Mouse (Mus musculus): ENCODE measurements around the gene Sh3bgrl. TPM values are rescaled to one million over a fixed set of nuclear protein-coding genes. Genes with fewer than 3 reads are reported as not detected.

Sh3bgrl gene
- total and polyA plus RNA-seq, 3 experiments = 25.0 to 148 (median 82.5) TPM

DNA sequence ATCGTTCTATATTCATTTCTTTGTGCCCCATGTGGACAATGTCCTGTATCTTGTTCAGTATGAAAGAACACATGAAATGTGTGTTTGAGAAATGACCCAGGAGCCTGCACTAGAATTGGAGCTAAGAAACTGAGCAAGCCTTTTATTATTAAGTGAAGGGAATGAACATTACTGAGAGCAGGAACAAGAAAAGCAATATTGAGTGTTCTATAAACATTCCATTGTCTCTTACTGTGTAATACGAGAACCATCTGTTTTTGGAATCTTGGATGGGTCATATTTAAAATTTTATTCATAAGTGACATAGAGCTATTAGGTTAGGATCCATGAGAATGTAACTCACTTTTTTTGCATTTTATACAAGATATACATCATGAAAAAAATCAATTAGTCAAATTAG is 36.7 kb downstream of the Sh3bgrl start:
- Histone ChIP-seq H3K27me3 (replicated peaks) (no peaks in the 10 kb centered on the region), H3K27ac (ENCODE audit: insufficient read depth, low read depth) (no peak overlapping the region), H3K4me3 (replicated peaks in 1 of 3; ENCODE audit: low read depth in 2 of 3, low read length in 2 of 3, poor library complexity in 1 of 3) (no peak overlapping the region), H3K79me2 (replicated peaks; ENCODE audit: control insufficient read depth, extremely low read depth, insufficient read depth, poor library complexity, severe bottlenecking) (no peaks in the 10 kb centered on the region), H3K4me1 (ENCODE audit: control insufficient read depth in 1 of 2, insufficient read depth in 2 of 2) (peaks cover 0 to 17% of the 10 kb centered on the region in 2 experiments; a peak in 2 of 4 replicates), H3K9ac (ENCODE audit: insufficient read depth, low read depth) (no peak overlapping the region), H3K36me3 (replicated peaks in 1 of 2; ENCODE audit: control insufficient read depth in 1 of 2, insufficient read depth in 1 of 2, low read length in 1 of 2) (peaks cover 0 to 4% of the 10 kb centered on the region in 2 experiments), H3K9me3 (replicated peaks; ENCODE audit: low read length) (no peaks in the 10 kb centered on the region), H3K4me2 (ENCODE audit: insufficient read depth, low read depth, poor library complexity, severe bottlenecking) (no peak overlapping the region)
- dilution Hi-C loops (cut with MboI; ENCODE audit: extremely low pct_ligation_motif_present, extremely low pct_unique_long_range_greater_than_20kb, low sequenced_read_pairs) = no loop called here
- DNase-seq (ENCODE audit: extremely low read depth) = no peak
- no peak for TF ChIP-seq MAZ (IDR thresholded peaks at IDR 0.05; ENCODE audit: low read depth, low read length)
- TF ChIP-seq MAFK (IDR thresholded peaks at IDR 0.05; ENCODE audit: insufficient replicate concordance, low read length) = no peak
- TF ChIP-seq KAT2A (IDR thresholded peaks at IDR 0.05; ENCODE audit: insufficient replicate concordance, low read length) = no peak
- no peak for TF ChIP-seq NELFE (IDR thresholded peaks at IDR 0.05; ENCODE audit: low read depth, low read length)
- no peak for TF ChIP-seq USF1 (IDR thresholded peaks at IDR 0.05; ENCODE audit: low read depth, low read length)
- TF ChIP-seq HCFC1 (IDR thresholded peaks at IDR 0.05; ENCODE audit: low read depth, low read length) = no peak
- TF ChIP-seq GABPA (IDR thresholded peaks at IDR 0.05; ENCODE audit: insufficient replicate concordance, low read depth, low read length) = no peak
- no peak for TF ChIP-seq CHD1 (IDR thresholded peaks at IDR 0.05; ENCODE audit: low read depth, low read length)
- no peak for TF ChIP-seq POLR2AphosphoS2 (IDR thresholded peaks at IDR 0.05; ENCODE audit: low read depth, low read length)
- TF ChIP-seq MEF2A (IDR thresholded peaks at IDR 0.05; ENCODE audit: borderline replicate concordance, low read depth, low read length) = no peak
- no peak for TF ChIP-seq ZMIZ1 (IDR thresholded peaks at IDR 0.05; ENCODE audit: low read depth, low read length)
- TF ChIP-seq MXI1 (IDR thresholded peaks at IDR 0.05; ENCODE audit: low read depth, low read length) = no peak
- no peak for TF ChIP-seq TCF12 (IDR thresholded peaks at IDR 0.05; ENCODE audit: low read depth, low read length)
- TF ChIP-seq ELF1 (IDR thresholded peaks at IDR 0.05; ENCODE audit: low read depth, low read length) = no peak
- in situ Hi-C loops (cut with MboI; ENCODE audit: low pct_ligation_motif_present, low pct_unique_long_range_greater_than_20kb, low sequenced_read_pairs) = no loop called here

DNA sequence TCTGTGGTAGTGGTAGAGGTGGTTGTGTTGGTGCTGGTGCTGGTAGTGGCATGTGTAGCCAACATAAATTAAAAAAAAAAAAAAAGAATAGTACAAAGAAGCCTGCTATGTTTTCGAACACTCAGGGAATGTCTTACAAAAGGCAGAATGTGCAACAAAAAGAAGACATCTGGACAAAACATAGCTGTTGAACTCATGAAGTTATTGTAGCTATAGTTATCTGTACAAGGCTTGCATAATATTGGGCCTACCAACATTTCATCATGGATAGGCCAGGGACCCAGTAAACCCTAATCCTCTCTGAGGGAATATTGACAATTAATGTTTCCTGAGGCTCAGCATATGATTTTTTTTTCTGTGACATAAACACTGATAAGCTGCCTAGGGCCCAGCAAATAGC is 37.3 kb downstream of the Sh3bgrl start:
- no peaks in the 10 kb centered on the region for H3K79me2 ChIP-seq (replicated peaks; ENCODE audit: control insufficient read depth, extremely low read depth, insufficient read depth, poor library complexity, severe bottlenecking)
- H3K36me3 ChIP-seq (replicated peaks in 1 of 2; ENCODE audit: control insufficient read depth in 1 of 2, insufficient read depth in 1 of 2, low read length in 1 of 2) = peaks cover 0 to 4% of the 10 kb centered on the region in 2 experiments
- H3K4me1 ChIP-seq (ENCODE audit: control insufficient read depth in 1 of 2, insufficient read depth in 2 of 2) = peaks cover 0 to 17% of the 10 kb centered on the region in 2 experiments; a peak in 2 of 4 replicates
- in situ Hi-C loops (cut with MboI; ENCODE audit: low pct_ligation_motif_present, low pct_unique_long_range_greater_than_20kb, low sequenced_read_pairs) = no loop called here
- no peak overlapping the region for H3K4me2 ChIP-seq (ENCODE audit: insufficient read depth, low read depth, poor library complexity, severe bottlenecking)
- no peak overlapping the region for H3K27ac ChIP-seq (ENCODE audit: insufficient read depth, low read depth)
- no peak for DNase-seq (ENCODE audit: extremely low read depth)
- H3K4me3 ChIP-seq (replicated peaks in 1 of 3; ENCODE audit: low read depth in 2 of 3, low read length in 2 of 3, poor library complexity in 1 of 3) = no peak overlapping the region
- dilution Hi-C loops (cut with MboI; ENCODE audit: extremely low pct_ligation_motif_present, extremely low pct_unique_long_range_greater_than_20kb, low sequenced_read_pairs) = no loop called here
- H3K9ac ChIP-seq (ENCODE audit: insufficient read depth, low read depth) = no peak overlapping the region
- H3K9me3 ChIP-seq (replicated peaks; ENCODE audit: low read length) = no peaks in the 10 kb centered on the region
- no peaks in the 10 kb centered on the region for H3K27me3 ChIP-seq (replicated peaks)
- TF ChIP-seq ZMIZ1 (IDR thresholded peaks at IDR 0.05; ENCODE audit: low read depth, low read length) (no peak), UBTF (IDR thresholded peaks at IDR 0.05; ENCODE audit: low read depth, low read length) (no peak), USF2 (conservative IDR thresholded peaks at IDR 0.05; ENCODE audit: low read depth, low read length) (no peak), POLR2A (IDR thresholded peaks at IDR 0.05; ENCODE audit: low read depth, low read length) (no peak), MYC (IDR thresholded peaks at IDR 0.05; ENCODE audit: low read depth, low read length) (no peak), CHD2 (IDR thresholded peaks at IDR 0.05; ENCODE audit: low read length) (no peak), GABPA (IDR thresholded peaks at IDR 0.05; ENCODE audit: insufficient replicate concordance, low read depth, low read length) (no peak), MAX (IDR thresholded peaks at IDR 0.05; ENCODE audit: low read length) (no peak), TBP (conservative IDR thresholded peaks at IDR 0.05; ENCODE audit: low read depth, low read length) (no peak), ZKSCAN1 (IDR thresholded peaks at IDR 0.05; ENCODE audit: borderline replicate concordance, low read depth, low read length) (no peak), MAZ (IDR thresholded peaks at IDR 0.05; ENCODE audit: low read depth, low read length) (no peak), KAT2A (IDR thresholded peaks at IDR 0.05; ENCODE audit: insufficient replicate concordance, low read length) (no peak)

All from CH12.LX (cell line).